Mouse (Mus musculus): ENCODE results near the gene 2010003K11Rik. TPM values are rescaled to one million over a fixed set of nuclear protein-coding genes. Genes with fewer than 3 reads are reported as not detected.
"Not testable (repeated sequence)": the region's sequence is repeated elsewhere in the genome, so short reads cannot be mapped to it uniquely, and the experiment has no call there.

The 2010003K11Rik gene
- total RNA-seq, 2 experiments from 2014 or later: not detected

DNA sequence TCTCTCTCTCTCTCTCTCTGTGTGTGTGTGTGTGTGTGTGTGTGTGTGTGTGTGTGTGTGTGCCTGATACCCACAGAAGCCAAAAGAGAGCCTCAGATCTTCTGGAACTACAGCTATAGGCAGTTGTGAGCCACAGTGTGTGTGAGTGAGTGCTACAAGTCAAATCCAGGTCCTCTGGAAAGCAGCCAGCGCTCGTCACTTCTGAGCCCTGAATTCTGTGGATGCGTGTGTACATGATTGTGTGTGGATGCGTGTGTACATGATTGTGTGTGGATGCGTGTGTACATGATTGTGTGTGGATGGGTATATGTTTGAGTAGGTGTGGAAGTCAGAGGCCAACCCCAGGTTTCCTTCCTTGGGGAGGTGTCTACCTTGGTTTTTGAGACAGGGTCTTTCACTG is 24.8 kb downstream of the 2010003K11Rik start:
- no peak for DNase-seq (ENCODE audit: low spot score in 2 of 2)
- intact Hi-C loops (cut with DNase I): no loop called here

DNA sequence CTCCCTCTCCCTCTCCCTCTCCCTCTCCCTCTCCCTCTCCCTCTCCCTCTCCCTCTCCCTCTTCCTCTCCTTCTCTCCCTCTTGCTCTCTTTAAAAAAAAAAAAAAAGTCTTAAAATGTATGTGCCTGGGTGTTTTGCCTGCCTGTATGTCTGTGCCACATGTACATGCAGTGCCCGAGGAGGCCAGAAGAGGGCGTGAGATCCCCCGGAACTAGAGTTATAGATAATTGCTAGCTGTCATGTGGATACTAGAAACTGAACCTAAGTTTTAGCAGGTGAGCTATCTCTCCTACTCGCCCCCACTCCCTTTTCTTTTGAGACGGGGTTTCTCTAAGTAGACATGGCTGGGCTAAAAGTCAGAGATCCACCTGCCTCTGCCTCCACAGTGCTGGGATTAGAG is 30.0 kb downstream of the 2010003K11Rik start:
- intact Hi-C loops (cut with DNase I): no loop called here
- no peak for DNase-seq (ENCODE audit: low spot score in 2 of 2)

DNA sequence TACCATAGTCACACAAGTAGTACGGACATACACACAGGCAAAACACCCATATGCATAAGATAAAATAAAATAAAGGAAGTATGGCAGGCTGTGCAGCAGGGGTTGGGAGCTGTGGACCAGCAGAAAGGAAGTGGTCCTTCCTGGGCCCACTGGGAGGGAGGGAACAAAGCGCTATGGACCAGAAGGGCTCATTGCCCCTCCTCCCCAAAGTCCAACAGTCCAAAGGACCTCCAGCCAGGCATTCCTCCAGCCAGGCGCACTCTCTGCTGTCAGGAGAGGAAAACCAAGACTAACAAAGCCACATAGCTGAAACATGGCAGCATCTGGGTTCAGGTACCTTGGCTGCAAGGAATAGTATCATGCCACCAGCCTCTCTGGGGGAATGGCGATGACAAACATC is 33.7 kb downstream of the 2010003K11Rik start:
- intact Hi-C loops (cut with DNase I): no loop called here
- DNase-seq (ENCODE audit: low spot score in 2 of 2): no peak

GRCm38 (mm10) chr19:4461981-4462380 is 36.4 kb downstream of the 2010003K11Rik start:
- no peak for DNase-seq (ENCODE audit: low spot score in 2 of 2)
- intact Hi-C loops (cut with DNase I): no loop called here

DNA sequence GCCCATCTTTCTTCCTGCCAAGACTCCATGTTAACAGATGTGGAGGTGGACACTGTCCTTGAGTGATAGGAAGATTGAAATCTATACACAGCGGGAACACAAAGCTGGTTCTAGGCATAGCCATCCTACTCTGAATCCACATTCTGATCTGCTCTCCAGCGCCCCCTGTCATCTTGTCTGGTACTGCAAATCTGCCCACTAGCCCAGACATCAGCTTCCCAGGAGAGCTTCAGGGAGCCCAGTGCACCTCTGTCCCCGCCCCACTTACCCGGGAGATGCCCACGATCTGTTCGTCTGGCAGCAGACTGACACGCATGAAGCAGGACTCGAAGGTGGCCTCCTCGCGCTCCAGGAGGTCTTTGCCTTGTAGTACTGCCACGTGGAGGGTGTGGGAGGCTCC is 42.2 kb downstream of the 2010003K11Rik start:
- DNase-seq (ENCODE audit: low spot score in 2 of 2): peak; percentile 33 to 34
- intact Hi-C loops (cut with DNase I): no loop called here

DNA sequence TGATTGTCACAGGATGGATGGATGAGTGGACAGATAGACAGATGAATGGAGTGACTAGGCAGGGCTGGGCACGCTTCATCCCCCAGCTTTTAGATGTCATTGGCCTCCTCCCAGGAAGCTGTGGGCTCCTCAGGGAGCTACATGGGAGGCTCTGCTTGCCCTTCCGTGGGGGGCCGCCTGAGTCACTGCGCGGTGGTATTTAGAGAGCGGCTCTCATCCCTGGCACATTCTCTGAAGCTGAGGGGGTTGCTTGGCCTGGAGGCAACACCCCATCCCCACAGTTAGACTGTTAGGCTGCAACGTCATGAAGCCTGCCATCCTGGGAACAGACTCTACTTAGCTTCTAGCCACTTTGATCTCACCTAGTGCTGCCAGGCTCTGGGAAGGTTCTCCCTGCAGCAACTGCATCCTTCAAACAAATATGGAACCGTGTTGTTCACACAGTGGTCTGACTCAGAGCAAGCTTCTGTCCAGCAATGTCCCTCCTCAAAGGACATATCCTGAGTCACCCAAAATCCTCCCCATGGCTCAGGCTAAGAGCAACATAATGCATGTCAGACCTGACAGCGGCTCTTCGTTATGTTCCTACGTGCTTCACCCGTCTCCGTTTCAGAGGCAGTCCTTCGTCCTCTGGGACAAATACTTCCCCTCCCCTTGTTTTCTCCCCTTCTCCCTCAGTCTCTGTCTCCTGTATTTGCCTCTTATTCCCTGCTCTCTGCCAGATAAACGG is 43.1 kb downstream of the 2010003K11Rik start:
- peak in 1 of 2 experiments; percentile 19 for DNase-seq (ENCODE audit: low spot score in 2 of 2)
- intact Hi-C loops (cut with DNase I): no loop called here

DNA sequence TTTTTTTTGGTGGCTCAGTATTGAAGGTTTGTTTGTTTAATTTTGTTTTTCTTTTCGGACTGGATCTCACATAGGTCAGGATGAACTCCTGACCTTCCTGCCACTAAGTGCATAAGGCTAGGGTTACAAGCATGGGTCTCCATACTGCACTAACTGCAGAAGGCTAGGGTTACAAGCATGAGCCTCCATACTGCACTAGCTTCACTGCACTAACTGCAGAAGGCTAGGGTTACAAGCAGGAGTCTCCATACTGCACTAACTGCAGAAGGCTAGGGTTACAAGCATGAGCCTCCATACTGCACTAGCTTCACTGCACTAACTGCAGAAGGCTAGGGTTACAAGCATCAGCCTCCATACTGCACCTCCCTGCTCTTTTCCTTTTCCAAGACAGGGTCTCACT is 44.3 kb downstream of the 2010003K11Rik start:
- intact Hi-C loops (cut with DNase I); DNase-seq (ENCODE audit: low spot score in 2 of 2): not testable (repeated sequence)

DNA sequence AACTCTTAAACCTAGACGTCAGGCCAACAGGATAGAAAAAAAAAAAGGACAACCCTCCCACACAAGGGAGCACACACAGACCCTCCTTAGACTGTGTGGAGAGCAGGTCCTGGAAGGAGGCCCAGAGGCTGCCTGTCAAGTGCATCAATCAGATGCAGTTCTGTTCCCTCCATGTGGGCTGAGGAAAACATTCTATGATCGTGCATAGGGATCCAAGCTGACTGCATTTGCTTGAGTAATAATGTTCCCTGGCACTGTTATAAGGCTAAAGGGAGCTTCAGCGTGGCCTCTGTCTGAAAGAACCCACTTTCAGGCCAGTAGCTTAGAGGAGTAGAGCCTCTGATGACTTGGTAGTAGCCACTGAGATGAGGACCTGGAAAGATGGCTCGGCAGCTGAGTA is 45.9 kb downstream of the 2010003K11Rik start:
- no peak for DNase-seq (ENCODE audit: low spot score in 2 of 2)
- intact Hi-C loops (cut with DNase I): no loop called here

DNA sequence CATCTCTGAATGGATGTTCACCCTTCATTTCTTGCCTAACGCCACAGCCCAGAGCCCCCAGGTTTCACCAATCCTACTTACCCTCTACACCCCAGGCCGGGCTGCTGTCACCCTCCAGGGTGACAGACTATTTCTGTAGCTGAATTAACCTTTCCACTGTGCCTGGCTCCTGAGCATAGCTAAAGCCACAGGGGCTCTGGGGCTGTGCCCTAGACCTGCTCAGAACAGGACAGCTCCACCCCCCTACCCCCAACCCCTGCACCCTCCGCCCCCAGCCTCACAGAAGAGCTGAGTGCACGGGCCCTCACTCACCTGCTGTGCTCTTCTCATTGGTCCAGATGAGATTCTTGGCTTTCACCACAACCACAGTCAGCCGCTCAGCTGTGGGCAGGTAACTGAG is 46.4 kb downstream of the 2010003K11Rik start:
- intact Hi-C loops (cut with DNase I): no loop called here
- DNase-seq (ENCODE audit: low spot score in 2 of 2): no peak

- intact Hi-C loops (cut with DNase I): no loop called here
Measured at GRCm38 (mm10) chr19:4451098-4451497, 47.3 kb downstream of the 2010003K11Rik start.

DNA sequence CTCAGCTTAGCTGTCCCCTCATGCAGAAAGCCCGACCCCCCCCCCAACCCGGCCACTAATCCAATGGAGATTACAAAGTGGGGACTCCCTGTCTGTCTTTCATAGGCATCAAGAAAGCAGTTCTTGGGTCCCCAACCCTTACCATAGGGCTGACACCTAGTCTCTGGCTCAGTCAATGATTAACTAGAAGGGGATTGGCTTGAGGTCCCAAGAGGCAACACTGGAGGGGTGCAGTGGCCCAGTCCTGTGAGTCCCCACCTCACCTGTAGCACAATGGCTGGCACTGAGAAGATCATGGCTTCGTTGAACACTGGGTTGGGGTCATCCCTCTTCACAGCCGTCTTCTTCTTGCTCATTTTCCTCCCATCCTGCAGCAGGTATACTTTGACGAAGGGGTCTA is 47.7 kb downstream of the 2010003K11Rik start:
- no peak for DNase-seq (ENCODE audit: low spot score in 2 of 2)
- intact Hi-C loops (cut with DNase I): no loop called here

More at GRCm38 (mm10) chr19:4451098-4451497, 47.3 kb downstream of the 2010003K11Rik start:
- DNase-seq (ENCODE audit: low spot score in 2 of 2): no peak

GRCm38 (mm10) chr19:4449230-4449629 is 49.2 kb downstream of the 2010003K11Rik start:
- intact Hi-C loops (cut with DNase I): loop anchor here (10.0 kb wide), 1 partner anchor 194 kb away; no protein-coding TSS in a partner anchor
- no peak for DNase-seq (ENCODE audit: low spot score in 2 of 2)

GRCm38 (mm10) chr19:4447445-4447844 is 50.9 kb downstream of the 2010003K11Rik start:
- intact Hi-C loops (cut with DNase I): loop anchor here (10.0 kb wide), 1 partner anchor 193 kb away; no protein-coding TSS in a partner anchor
- DNase-seq (ENCODE audit: low spot score in 2 of 2): no peak

Other genes with a start within 250 kb of the 2010003K11Rik start
- 10 to 100 TPM; 41.1 to 65.6 TPM for gene Ssh3, start 229.4 kb downstream of the 2010003K11Rik start, total RNA-seq (2021)
- 10 to 100 TPM; 69.7 to 72.3 TPM for gene Ankrd13d, start 215.4 kb downstream of the 2010003K11Rik start, total RNA-seq (2021)
- 100 to 1,000 TPM; 223 to 239 TPM for gene Grk2, start 192.4 kb downstream of the 2010003K11Rik start, total RNA-seq (2021)
- gene Kdm2a, start 100.3 kb downstream of the 2010003K11Rik start, total RNA-seq (2021): 10 to 100 TPM; 66.6 to 82.6 TPM
- gene Rhod, start 59.2 kb downstream of the 2010003K11Rik start, total RNA-seq (2021): under 1 TPM; 0.32 to 0.86 TPM
- gene Syt12, start 21.1 kb downstream of the 2010003K11Rik start, total RNA-seq (2021): 10 to 100 TPM; 35.2 to 38.8 TPM
- gene Pcx, start 11.9 kb upstream of the 2010003K11Rik start, total RNA-seq (2021): 10 to 100 TPM; 73.3 TPM
- 10 to 100 TPM; 43.2 to 48.6 TPM for gene Lrfn4, start 117.1 kb upstream of the 2010003K11Rik start, total RNA-seq (2021)
- gene Rce1, start 127.1 kb upstream of the 2010003K11Rik start, total RNA-seq (2021): 10 to 100 TPM; 26.1 to 26.6 TPM
- gene Gm960, start 200.1 kb upstream of the 2010003K11Rik start, total RNA-seq (2021): 1 to 10 TPM; 1.4 to 2.3 TPM
- gene Sptbn2, start 212.6 kb upstream of the 2010003K11Rik start, total RNA-seq (2021): 100 to 1,000 TPM; 587 to 665 TPM